Mouse (Mus musculus): ENCODE measurements around the gene Zfp131. TPM values are rescaled to one million over a fixed set of nuclear protein-coding genes. Genes with fewer than 3 reads are reported as not detected.
A peak's percentile ranks its signal among the peaks of the same experiment; 100 is the strongest.
"Not testable (repeated sequence)": the region's sequence is repeated elsewhere in the genome, so short reads cannot be mapped to it uniquely, and the experiment has no call there.

Gene Zfp131
- 41.7 and 44.5 TPM in 2 replicates for polyA plus RNA-seq (2014; fragmentation: Nextera tagmentation; extraction: Ambion mirVana)

DNA sequence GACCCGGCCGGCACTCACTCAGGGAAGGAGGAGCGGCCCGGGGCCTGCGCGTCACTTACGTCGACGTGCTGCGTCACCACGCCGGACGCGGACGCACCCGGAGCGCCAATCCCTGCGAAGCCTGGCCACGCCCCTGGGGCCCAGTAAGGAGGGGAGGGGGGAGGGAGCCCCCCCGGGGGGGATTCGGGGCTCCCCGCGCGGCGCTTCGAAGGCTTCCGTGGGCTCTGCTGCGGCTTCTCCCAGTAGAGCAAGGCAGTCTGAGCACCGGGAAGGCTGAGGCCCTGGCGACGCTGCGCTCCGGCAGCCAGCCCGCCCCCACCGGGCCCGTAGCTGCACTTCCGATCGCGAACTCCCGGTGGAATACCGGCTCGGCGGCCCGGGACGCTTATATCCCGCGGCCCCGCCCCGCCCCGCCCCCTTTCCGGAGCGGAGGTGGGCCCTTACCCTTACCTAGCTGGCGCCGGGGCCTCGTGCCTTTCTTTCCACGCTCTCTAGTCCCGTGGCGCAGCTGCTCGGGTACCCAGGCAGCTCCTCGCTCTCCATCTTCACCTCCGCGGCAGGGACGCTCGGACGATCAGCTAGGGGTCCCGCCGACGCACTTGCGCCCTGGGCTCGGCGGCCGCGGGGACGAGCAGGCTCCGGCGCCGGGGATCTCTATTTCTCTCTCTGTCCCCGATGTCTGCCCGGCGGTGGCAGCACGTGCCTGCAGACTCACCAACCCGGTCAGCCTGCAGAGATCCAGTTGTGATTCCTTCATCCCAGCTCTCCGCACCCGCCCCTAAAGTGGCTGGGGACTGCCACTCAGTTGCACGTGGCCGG, at the start of gene Zfp131:
Zfp131 (minus strand) TSS at position 129 of the 819 bp plus-strand sequence.
- Histone ChIP-seq H3K4me1 (ENCODE audit: control insufficient read depth, insufficient read depth, low read length) (peaks cover 12% of the 10 kb centered on the region; the same call in 1 of the 2 replicates), H3K36me3 (ENCODE audit: control insufficient read depth, insufficient read depth, low read length) (peaks cover 25% of the 10 kb centered on the region), H3K27me3 (replicated peaks; ENCODE audit: control insufficient read depth, insufficient read depth, low read length) (no peaks in the 10 kb centered on the region), H3K9me3 (replicated peaks; ENCODE audit: control insufficient read depth, low read length) (no peaks in the 10 kb centered on the region), H3K9ac (ENCODE audit: low read length) (peak within 1 kb of the TSS; percentile 98), H3K4me3 (ENCODE audit: low read depth, low read length) (peak within 1 kb of the TSS; percentile 83), H3K4me2 (ENCODE audit: low read length) (peak within 1 kb of the TSS; percentile 70), H3K27ac (ENCODE audit: low read depth, low read length) (peak within 1 kb of the TSS; percentile 96)
- WGBS: under 1% methylated on average over 57 of the region's 86 CpGs
- ATAC-seq (peak; percentile 97), DNase-seq (ENCODE audit: low spot score) (peak; percentile 98)

DNA sequence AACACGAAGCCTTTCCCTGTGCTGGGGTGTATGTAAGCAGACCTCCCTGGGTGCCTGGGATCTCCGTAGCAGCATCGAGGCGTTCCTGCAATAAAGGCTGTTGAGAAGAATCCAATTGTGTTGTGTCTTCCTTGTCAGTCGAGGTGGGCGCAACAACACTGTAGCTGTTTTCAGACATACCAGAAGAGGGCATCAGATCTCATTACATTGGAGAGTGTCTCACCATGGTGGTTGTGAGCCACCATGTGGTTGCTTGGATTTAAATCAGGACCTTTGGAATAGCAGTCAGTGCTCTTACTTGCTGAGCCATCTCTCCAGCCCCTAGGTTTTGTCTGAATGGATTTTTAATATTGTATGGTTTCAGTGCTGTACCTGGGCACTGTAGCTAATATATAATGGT, 49.3 kb upstream of the Zfp131 start:
- not testable (repeated sequence) for H3K27me3 ChIP-seq (replicated peaks; ENCODE audit: control insufficient read depth, insufficient read depth, low read length); H3K36me3 ChIP-seq (ENCODE audit: control insufficient read depth, insufficient read depth, low read length); H3K4me1 ChIP-seq (ENCODE audit: control insufficient read depth, insufficient read depth, low read length); H3K27ac ChIP-seq (ENCODE audit: low read depth, low read length); H3K9ac ChIP-seq (ENCODE audit: low read length); H3K9me3 ChIP-seq (replicated peaks; ENCODE audit: control insufficient read depth, low read length); ATAC-seq; H3K4me2 ChIP-seq (ENCODE audit: low read length); H3K4me3 ChIP-seq (ENCODE audit: low read depth, low read length)
- DNase-seq (ENCODE audit: low spot score): peak; percentile 29
- WGBS: 41% methylated on average over 6 of the region's 6 CpGs

DNA sequence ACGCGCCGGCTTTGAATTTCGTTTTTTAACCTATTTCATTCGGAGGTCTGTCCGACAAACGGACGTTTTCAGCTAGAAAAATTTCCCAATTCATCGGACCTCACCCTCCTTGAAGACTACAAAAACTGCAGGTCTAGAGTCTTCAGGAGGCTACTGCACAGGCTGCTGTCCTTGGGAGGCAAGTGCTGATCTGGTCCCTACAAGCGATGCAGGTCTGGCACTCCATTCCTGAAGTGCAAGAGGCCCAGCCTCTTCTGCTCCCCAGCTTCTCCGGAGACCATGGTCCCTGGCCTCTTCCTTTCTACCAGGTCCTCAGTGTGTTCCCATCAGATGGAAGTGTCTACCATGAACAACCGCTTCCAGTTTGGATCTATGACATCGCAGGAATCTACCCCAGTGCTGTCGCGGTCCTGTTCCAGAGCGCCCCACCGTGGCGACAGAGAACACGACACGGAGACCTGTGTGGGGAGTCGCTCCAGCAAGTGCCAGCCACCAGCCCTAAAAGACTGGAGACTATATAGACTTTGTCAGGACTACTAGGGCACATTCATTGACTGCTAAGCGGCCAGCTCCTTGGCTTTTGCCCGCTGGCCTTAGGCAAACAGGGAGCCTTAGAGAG, 47.1 kb upstream of the Zfp131 start:
- peak; percentile 42 for ATAC-seq
- H3K9ac ChIP-seq (ENCODE audit: low read length); H3K9me3 ChIP-seq (replicated peaks; ENCODE audit: control insufficient read depth, low read length); H3K27me3 ChIP-seq (replicated peaks; ENCODE audit: control insufficient read depth, insufficient read depth, low read length); H3K27ac ChIP-seq (ENCODE audit: low read depth, low read length); H3K36me3 ChIP-seq (ENCODE audit: control insufficient read depth, insufficient read depth, low read length); H3K4me3 ChIP-seq (ENCODE audit: low read depth, low read length); H3K4me1 ChIP-seq (ENCODE audit: control insufficient read depth, insufficient read depth, low read length); H3K4me2 ChIP-seq (ENCODE audit: low read length): not testable (repeated sequence)
- 3% methylated on average over 14 of the region's 23 CpGs for WGBS
- peak; percentile 59 for DNase-seq (ENCODE audit: low spot score)

DNA sequence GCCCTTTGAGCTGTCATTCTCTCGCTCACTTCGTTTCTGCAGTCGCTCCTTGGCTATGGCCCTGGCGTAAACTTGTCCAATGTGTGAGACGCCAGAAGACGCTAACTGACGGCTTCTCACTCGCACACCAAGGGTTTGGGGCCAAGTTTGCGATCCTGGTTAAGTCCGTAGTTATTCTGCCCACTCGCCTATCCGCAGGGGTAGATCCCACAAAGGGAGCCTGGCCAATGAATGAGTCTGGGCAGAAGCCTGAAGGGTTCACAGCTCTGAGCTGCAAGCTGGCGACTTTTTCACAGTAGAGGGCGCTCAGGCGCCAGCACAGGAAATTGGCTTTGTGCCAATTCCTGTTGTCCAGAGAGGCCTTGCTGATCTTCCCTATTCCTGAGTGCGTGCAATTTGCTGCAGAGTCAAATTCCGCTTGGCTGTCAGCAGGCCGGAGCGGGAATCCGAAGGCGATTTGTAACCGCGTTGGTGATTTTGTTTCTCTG, 45.7 kb upstream of the Zfp131 start:
- H3K9me3 ChIP-seq (replicated peaks; ENCODE audit: control insufficient read depth, low read length); H3K27me3 ChIP-seq (replicated peaks; ENCODE audit: control insufficient read depth, insufficient read depth, low read length); H3K27ac ChIP-seq (ENCODE audit: low read depth, low read length); H3K36me3 ChIP-seq (ENCODE audit: control insufficient read depth, insufficient read depth, low read length); H3K9ac ChIP-seq (ENCODE audit: low read length); H3K4me1 ChIP-seq (ENCODE audit: control insufficient read depth, insufficient read depth, low read length): not testable (repeated sequence)
- WGBS: 10% methylated on average over 20 of the region's 23 CpGs
- peak overlapping the region; percentile 40 for H3K4me2 ChIP-seq (ENCODE audit: low read length)
- H3K4me3 ChIP-seq (ENCODE audit: low read depth, low read length): peak overlapping the region; percentile 15; the same call in 1 of the 2 replicates
- ATAC-seq: peak; percentile 81
- peak; percentile 23 for DNase-seq (ENCODE audit: low spot score)

DNA sequence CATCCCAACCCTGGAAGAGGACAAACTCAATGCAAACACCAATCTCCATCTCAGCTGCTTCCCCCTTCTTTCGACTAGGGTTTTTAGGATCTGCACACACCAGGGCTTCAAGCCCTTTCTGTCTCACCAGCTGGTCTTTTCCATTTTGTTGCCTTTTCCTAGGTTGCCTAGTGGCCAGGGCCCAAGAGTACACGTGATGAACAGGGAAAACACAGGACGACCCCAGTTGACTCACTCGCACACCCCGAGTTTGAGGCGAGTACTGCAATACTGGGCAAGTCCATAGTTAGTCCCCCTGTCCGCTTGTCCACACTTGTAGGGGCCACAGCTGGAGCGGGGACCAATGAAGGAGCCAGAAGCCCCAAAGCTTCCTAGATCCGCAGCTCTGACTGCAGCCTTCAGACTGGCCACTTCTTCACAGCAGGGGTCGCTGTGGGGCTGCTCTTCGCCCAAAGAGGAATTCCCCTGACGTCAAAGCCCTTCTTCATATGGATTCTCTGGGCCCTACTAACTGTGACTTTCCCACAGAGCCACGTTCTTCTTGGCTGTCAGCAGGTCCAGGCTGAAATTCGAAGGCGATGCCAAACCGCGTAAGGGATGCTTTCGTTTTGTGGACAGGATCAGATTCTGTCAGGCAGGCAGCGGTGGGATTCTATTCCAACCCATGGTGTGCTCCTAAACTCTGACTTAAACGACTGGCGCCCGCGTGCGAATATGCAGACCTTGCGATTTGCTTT, 44.8 kb upstream of the Zfp131 start, which contains the start of gene D13Ertd608e:
D13Ertd608e (plus strand) TSS at position 687 of the 737 bp plus-strand sequence.
- Histone ChIP-seq H3K4me2 (ENCODE audit: low read length) (peak within 1 kb of the TSS; percentile 40), H3K4me3 (ENCODE audit: low read depth, low read length) (peak within 1 kb of the TSS; percentile 15; the same call in 1 of the 2 replicates)
- peak; percentile 43 for ATAC-seq
- H3K36me3 ChIP-seq (ENCODE audit: control insufficient read depth, insufficient read depth, low read length); H3K27me3 ChIP-seq (replicated peaks; ENCODE audit: control insufficient read depth, insufficient read depth, low read length); H3K4me1 ChIP-seq (ENCODE audit: control insufficient read depth, insufficient read depth, low read length); H3K9me3 ChIP-seq (replicated peaks; ENCODE audit: control insufficient read depth, low read length); H3K9ac ChIP-seq (ENCODE audit: low read length); H3K27ac ChIP-seq (ENCODE audit: low read depth, low read length): not testable (repeated sequence)
- 14% methylated on average over 18 of the region's 25 CpGs for WGBS
- peak; percentile 58 for DNase-seq (ENCODE audit: low spot score)

DNA sequence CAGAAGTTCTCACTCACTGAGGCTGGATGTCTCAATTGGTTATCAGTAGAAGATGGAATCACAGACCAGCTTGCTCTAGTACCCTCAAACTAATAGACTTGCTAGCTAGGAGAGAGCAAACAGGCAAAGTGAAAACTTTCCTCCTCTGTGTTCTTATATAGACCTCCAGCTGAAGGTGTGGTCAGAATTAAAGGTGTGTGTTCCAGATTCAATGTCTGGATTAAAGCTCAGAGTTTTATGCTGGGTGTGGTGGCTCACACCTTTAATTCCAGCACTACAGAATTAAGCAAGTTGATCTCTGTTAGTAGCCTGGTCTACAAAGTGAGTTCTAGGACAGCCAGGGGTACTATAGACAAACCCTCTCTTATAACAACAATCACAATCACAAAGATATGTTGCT, 39.4 kb upstream of the Zfp131 start, which contains the start of gene AF067063:
AF067063 (minus strand) TSS at position 101 of the 400 bp plus-strand sequence.
- not testable (repeated sequence) for H3K27me3 ChIP-seq (replicated peaks; ENCODE audit: control insufficient read depth, insufficient read depth, low read length); H3K27ac ChIP-seq (ENCODE audit: low read depth, low read length); H3K9me3 ChIP-seq (replicated peaks; ENCODE audit: control insufficient read depth, low read length); H3K9ac ChIP-seq (ENCODE audit: low read length); H3K4me1 ChIP-seq (ENCODE audit: control insufficient read depth, insufficient read depth, low read length); H3K4me3 ChIP-seq (ENCODE audit: low read depth, low read length); H3K36me3 ChIP-seq (ENCODE audit: control insufficient read depth, insufficient read depth, low read length); DNase-seq (ENCODE audit: low spot score); ATAC-seq; H3K4me2 ChIP-seq (ENCODE audit: low read length)

DNA sequence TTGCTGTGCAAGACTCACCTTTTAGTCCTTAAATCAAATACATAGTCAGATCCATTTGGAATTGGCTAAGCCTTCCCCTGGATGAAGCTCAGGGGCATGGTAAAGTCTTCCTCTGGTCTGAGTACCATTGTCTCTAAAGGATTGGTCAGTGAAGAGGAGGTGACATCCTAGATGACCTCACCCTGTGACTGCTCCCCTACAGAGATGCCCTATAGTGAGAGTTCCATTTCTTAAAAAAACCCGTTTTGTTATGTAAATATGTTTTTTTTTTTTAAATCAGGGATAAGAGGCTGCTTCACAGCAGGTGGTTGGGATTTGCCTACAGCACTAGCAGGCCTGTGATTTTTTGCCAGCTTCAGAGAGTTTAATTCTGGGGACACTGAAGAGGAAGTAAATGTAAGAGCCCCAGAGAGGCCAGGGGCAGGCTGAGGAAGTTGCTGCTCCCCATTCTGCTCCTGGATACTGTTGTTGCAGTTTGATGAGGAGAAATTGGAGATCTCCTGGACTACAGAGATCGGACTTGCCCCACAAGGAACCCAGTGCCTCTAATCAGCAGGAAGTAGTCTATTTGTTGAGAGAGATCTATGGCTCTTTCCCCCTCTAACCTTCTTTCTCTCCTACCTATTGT, 27.0 kb upstream of the Zfp131 start:
- H3K9me3 ChIP-seq (replicated peaks; ENCODE audit: control insufficient read depth, low read length): no peaks in the 10 kb centered on the region
- WGBS: 2% methylated on average over 2 of the region's 2 CpGs

DNA sequence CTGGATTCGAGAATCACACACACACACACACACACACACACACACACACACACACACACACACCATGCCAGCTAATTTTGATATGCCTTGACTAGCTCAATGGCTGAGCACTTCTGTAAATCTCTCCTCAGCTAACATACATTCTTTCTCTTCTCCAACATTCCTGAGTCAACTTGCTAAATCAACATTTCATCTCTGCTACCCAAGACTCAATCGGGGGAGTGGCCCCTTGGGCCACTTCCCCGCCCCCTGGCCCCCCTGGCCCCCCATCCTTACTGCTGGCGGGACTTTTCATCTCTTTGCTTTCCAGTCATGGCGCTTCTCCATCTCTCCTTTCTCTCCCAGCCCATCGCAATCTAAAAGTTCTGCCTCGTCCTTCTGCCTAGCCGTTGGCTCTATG, 26.1 kb upstream of the Zfp131 start:
- H3K27me3 ChIP-seq (replicated peaks; ENCODE audit: control insufficient read depth, insufficient read depth, low read length): no peaks in the 10 kb centered on the region
- DNase-seq (ENCODE audit: low spot score) (no peak), ATAC-seq (no peak)
- no peak overlapping the region for H3K9ac ChIP-seq (ENCODE audit: low read length)
- H3K36me3 ChIP-seq (ENCODE audit: control insufficient read depth, insufficient read depth, low read length): no peaks in the 10 kb centered on the region
- H3K9me3 ChIP-seq (replicated peaks; ENCODE audit: control insufficient read depth, low read length): no peaks in the 10 kb centered on the region
- WGBS: 57% methylated on average over 8 of the region's 8 CpGs
- no peak overlapping the region for H3K27ac ChIP-seq (ENCODE audit: low read depth, low read length)
- H3K4me1 ChIP-seq (ENCODE audit: control insufficient read depth, insufficient read depth, low read length): peaks cover 3% of the 10 kb centered on the region; the same call in 1 of the 2 replicates
- H3K4me3 ChIP-seq (ENCODE audit: low read depth, low read length): no peak overlapping the region
- no peak overlapping the region for H3K4me2 ChIP-seq (ENCODE audit: low read length)

More for the DNA sequence above, 27.0 kb upstream of the Zfp131 start:
- ATAC-seq (no peak), DNase-seq (ENCODE audit: low spot score) (no peak)
- Histone ChIP-seq H3K9ac (ENCODE audit: low read length) (no peak overlapping the region), H3K27me3 (replicated peaks; ENCODE audit: control insufficient read depth, insufficient read depth, low read length) (no peaks in the 10 kb centered on the region), H3K4me3 (ENCODE audit: low read depth, low read length) (no peak overlapping the region), H3K4me1 (ENCODE audit: control insufficient read depth, insufficient read depth, low read length) (peaks cover 3% of the 10 kb centered on the region; the same call in 1 of the 2 replicates), H3K4me2 (ENCODE audit: low read length) (no peak overlapping the region), H3K36me3 (ENCODE audit: control insufficient read depth, insufficient read depth, low read length) (no peaks in the 10 kb centered on the region), H3K27ac (ENCODE audit: low read depth, low read length) (no peak overlapping the region)

Data from forebrain, embryonic 14.5 days (tissue).